Mouse (Mus musculus) hematopoietic stem cell, adult 5-6 weeks (primary cell): ENCODE results near the gene Plekhm3. TPM values are rescaled to one million over a fixed set of nuclear protein-coding genes. Genes with fewer than 3 reads are reported as not detected.

ENCODE experiments used
- ATAC-seq, 2 experiments: fragments of 125-278 bp in 1 of 2; replicated peaks in 1 of 2; 2 replicates each; pipeline ENCODE4 v1.8.0; 2016 to 2017; ENCODE audit warnings: inconsistent platforms in 2 of 2, mild to moderate bottlenecking in 2 of 2, moderate number of reproducible peaks in 2 of 2, low read depth in 1 of 2, moderate TSS enrichment in 1 of 2; ENCODE audit not compliant: low FRiP score in 2 of 2, poor library complexity in 2 of 2, severe bottlenecking in 2 of 2, insufficient read depth in 1 of 2, low TSS enrichment in 1 of 2
- total RNA-seq: library from RNA; stranded (forward); fragments of 172-1452, 232-1000 nt; gene quantifications from 2 replicates; pipeline ENCODE4 v1.2.3, GENCODE M21; 2017

The Plekhm3 gene
- total RNA-seq, 1 experiment from 2014 or later, result 14.4 TPM

- ATAC-seq, result no peak
Observed at GRCm38 (mm10) chr1:64938907-64939306, 17.7 kb downstream of the Plekhm3 start.

DNA sequence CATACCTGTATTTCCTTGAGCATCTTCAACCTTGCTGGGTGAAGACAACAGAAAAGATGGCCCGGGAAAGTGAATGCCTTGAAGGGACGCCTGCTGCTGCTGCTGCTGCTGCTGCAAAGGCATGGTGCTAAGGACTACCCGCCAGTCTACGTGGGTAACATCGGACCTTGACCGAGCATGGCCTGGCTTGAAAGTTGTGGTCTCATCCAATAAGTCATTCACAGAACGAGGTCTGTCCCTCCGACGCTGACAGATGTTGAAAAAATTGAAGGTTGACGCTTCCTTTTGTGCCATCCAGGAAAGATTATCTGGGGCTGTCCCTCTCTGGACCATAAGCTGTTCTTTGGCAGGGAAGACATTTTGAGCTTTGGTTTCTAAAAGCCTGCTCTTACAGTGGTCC, 18.9 kb downstream of the Plekhm3 start:
- ATAC-seq, result no peak

GRCm38 (mm10) chr1:64932921-64933320, 23.7 kb downstream of the Plekhm3 start:
- ATAC-seq, result no peak

- no peak for ATAC-seq
Observed at GRCm38 (mm10) chr1:64930124-64930523, 26.5 kb downstream of the Plekhm3 start.

GRCm38 (mm10) chr1:64929673-64930072, 27.0 kb downstream of the Plekhm3 start:
- no peak for ATAC-seq

DNA sequence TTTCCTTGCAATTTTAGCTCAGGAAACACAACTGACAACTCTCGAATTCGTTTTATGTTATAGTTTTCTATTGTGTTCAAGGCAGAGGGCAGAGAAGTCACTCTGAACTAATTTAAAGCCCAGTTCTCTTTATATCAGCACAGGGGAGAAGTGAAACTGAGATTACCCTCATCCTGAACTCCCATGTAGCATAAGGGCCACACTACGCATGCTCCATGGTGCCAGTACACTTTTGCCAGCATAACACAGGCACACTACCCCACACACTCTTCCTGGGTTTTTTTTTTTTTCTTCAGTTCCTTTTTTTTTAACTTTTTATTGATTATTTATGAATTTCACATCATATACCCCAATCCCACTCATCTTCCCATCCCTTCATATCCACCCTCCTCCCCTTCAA, 28.1 kb downstream of the Plekhm3 start:
- ATAC-seq, result no peak

- ATAC-seq, result peak in 1 of 2 experiments; percentile 23; a peak in 1 of 4 replicates
Observed at GRCm38 (mm10) chr1:64927437-64928274, 29.0 kb downstream of the Plekhm3 start.

- ATAC-seq, result peak; percentile 96 to 97
Observed at GRCm38 (mm10) chr1:64925594-64925993, 31.0 kb downstream of the Plekhm3 start.

GRCm38 (mm10) chr1:64924283-64924682, 32.3 kb downstream of the Plekhm3 start:
- ATAC-seq, result no peak

- peak in 1 of 2 experiments; percentile 69; a peak in 2 of 4 replicates for ATAC-seq
Observed at GRCm38 (mm10) chr1:64918810-64919528, 37.7 kb downstream of the Plekhm3 start.

DNA sequence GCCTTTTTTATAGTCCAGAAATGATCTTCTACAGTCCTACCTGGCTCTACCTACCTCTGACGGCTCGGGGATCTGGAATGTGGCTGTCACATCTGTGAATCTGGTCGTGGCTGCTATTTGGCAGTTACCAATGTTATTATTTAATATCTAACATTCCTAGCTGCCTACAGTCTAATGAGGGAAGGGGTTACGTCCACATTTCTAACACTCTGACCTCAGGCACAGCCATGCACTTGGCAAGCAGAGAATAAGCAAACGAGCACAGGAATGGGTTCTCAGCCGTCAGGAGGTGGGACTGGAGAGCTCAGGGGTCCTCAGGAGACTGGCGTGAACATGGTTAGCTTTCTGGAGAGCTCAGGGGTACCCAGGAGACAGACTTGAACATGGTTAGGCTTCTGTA, 38.7 kb downstream of the Plekhm3 start:
- ATAC-seq, result no peak

GRCm38 (mm10) chr1:64916884-64917507, 39.6 kb downstream of the Plekhm3 start:
- ATAC-seq, result no peak

DNA sequence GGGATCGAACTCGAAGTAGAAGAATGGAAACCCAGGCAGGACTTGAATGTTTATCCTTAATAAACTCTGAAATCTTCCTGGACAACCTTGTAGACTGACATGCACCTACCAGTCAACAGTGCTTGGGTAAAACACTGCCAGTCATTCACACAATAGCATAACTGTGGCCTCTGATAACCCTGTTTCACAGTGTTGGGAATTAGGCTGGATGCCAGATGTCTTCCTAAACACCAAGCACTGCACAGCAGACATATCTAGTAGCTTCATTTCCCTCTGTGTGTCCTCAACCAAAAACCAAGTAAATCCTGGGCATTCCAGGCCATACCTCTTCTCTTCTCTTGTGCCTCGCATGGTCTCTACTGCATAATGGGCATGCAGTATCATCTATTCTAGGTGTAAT, 42.3 kb downstream of the Plekhm3 start:
- ATAC-seq, result no peak

DNA sequence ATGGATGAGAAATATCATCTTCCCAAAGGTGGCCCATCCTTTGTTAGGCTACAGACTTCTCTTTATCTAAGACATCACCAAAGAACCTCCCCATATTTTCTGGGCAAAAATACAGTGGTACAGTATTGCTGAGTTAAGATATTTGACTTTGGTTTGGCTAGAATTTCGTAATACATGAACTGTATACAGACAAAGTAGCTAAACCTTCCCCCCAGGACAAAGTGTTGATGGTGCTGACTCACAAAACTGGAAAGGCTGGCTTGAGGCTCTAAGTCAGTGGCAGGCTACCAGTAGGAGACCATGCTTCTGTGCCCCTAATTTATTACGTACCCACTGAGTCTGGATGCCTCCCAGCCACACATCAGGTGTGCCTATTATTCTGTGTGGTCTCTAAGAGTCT, 48.9 kb downstream of the Plekhm3 start:
- ATAC-seq, result no peak

DNA sequence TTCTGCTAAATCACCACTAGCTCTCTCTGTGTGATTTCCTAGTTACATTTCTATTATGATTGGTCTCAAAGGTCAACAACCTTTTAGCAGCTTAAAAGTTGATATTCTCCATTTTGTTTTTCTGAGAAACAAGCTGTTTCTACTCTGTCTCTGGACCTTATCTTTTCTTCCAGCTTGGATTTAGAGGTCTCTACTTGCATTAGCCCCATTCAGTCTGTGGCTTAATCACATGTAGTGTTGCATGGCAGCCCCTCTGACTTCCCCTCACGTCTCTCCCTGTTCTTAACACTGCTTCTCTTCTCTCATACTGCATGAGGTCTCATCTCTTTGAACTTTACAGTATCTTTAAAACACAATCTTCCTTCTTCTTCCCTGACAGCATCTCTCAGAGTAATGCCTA, 50.4 kb downstream of the Plekhm3 start:
- no peak for ATAC-seq

DNA sequence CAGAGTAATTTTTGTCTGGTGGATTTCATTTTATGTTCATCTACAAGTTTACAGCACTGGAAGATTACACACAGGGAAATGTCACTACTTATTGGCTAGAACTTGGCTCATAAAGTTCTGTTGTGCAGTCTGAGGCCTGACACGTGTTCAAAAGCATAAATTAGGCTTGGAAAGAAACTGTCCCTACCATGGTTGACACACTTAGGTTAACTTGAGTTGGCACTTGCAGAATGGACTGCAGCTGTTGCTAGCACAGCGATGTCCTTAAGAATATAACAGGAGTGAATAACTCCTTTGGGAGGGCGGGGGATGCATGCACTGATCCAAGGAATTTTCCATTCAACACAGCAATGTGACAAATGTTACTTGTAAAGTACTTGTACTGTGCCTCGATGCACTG, 53.2 kb downstream of the Plekhm3 start:
- no peak for ATAC-seq

- no peak for ATAC-seq
Observed at GRCm38 (mm10) chr1:64902804-64903203, 53.8 kb downstream of the Plekhm3 start.

- ATAC-seq, result no peak
Observed at GRCm38 (mm10) chr1:64899763-64900162, 56.9 kb downstream of the Plekhm3 start.
